In genomic region chr6:30175225-30175917, GRCm38 (mm10) we compare ENCODE assay signal across 8 mouse cellular contexts.
DNase-seq lines count a peak whose midpoint lies in the region; ATAC-seq and TF ChIP-seq lines count a peak whose summit lies in the region.

No protein-coding gene starts in this region.

- no peak overlapping the region for H3K27ac ChIP-seq in lung, embryonic 16.5 days (ENCODE audit: low read length)
- H3K27ac ChIP-seq in intestine, embryonic 14.5 days (ENCODE audit: low read depth) = no peak overlapping the region
- no peak overlapping the region for H3K27ac ChIP-seq in neural tube, embryonic 15.5 days (replicated peaks)
- H3K27ac ChIP-seq in cerebellum, adult 2 months (ENCODE audit: insufficient read depth, low read length) = no peak overlapping the region

- ATAC-seq in lung, embryonic 16.5 days (ENCODE audit: low read depth) = no peak
- 0 out of 2 replicates have a peak, but pooled peaks have one; percentile 8 for ATAC-seq in common myeloid progenitor, adult 5-6 weeks (replicated peaks; ENCODE audit: low read depth, poor library complexity, severe bottlenecking)
- ATAC-seq in intestine, embryonic 14.5 days (replicated peaks; ENCODE audit: low FRiP score, low TSS enrichment, low read depth) = no peak
- ATAC-seq in neural tube, embryonic 15.5 days (ENCODE audit: low FRiP score) = no peak

- WGBS in lung, embryonic 16.5 days = 1% methylated on average over 44 of the region's 45 CpGs
- under 1% methylated on average over 43 of the region's 45 CpGs for WGBS in intestine, embryonic 14.5 days
- WGBS in neural tube, embryonic 15.5 days = under 1% methylated on average over 44 of the region's 45 CpGs
- WGBS in cerebellum, adult 2 months = 5% methylated on average over 45 of the region's 45 CpGs

- H3K4me1 ChIP-seq in lung, embryonic 16.5 days (replicated peaks; ENCODE audit: control insufficient read depth, insufficient read depth, low read length) = peaks cover 29% of the 10 kb centered on the region
- H3K4me1 ChIP-seq in intestine, embryonic 14.5 days (replicated peaks; ENCODE audit: control insufficient read depth, insufficient read depth, low read length) = peaks cover 36% of the 10 kb centered on the region
- peaks cover 48% of the 10 kb centered on the region for H3K4me1 ChIP-seq in neural tube, embryonic 15.5 days
- no peaks in the 10 kb centered on the region for H3K4me1 ChIP-seq in cerebellum, adult 2 months (ENCODE audit: control insufficient read depth, insufficient read depth, low read length)

- H3K4me3 ChIP-seq in lung, embryonic 16.5 days (ENCODE audit: low read length) = peak overlapping the region; percentile 56
- H3K4me3 ChIP-seq in intestine, embryonic 14.5 days (ENCODE audit: low read depth, low read length) = peak overlapping the region; percentile 43
- peak overlapping the region; percentile 22; the same call in 1 of the 2 replicates for H3K4me3 ChIP-seq in neural tube, embryonic 15.5 days (replicated peaks)
- H3K4me3 ChIP-seq in cerebellum, adult 2 months (replicated peaks; ENCODE audit: insufficient read depth, low read depth, low read length) = no peak overlapping the region

- H3K9me3 ChIP-seq in lung, embryonic 16.5 days (ENCODE audit: control insufficient read depth, low read length) = no peaks in the 10 kb centered on the region
- H3K9me3 ChIP-seq in intestine, embryonic 14.5 days (ENCODE audit: control insufficient read depth, low read length) = no peaks in the 10 kb centered on the region
- no peaks in the 10 kb centered on the region for H3K9me3 ChIP-seq in neural tube, embryonic 15.5 days (replicated peaks)

- peaks cover 94% of the 10 kb centered on the region for H3K27me3 ChIP-seq in lung, embryonic 16.5 days (ENCODE audit: control insufficient read depth, insufficient read depth, low read depth, low read length)
- H3K27me3 ChIP-seq in intestine, embryonic 14.5 days (replicated peaks; ENCODE audit: control insufficient read depth, insufficient read depth, low read length) = peaks cover 100% of the 10 kb centered on the region
- peaks cover 94% of the 10 kb centered on the region for H3K27me3 ChIP-seq in neural tube, embryonic 15.5 days (replicated peaks)
- peaks cover 20% of the 10 kb centered on the region; the same call in 1 of the 2 replicates for H3K27me3 ChIP-seq in cerebellum, adult 2 months (ENCODE audit: control insufficient read depth, insufficient read depth, low read length)

- TF ChIP-seq CTCF in cerebellum, adult 2 months (IDR thresholded peaks at IDR 0.05; ENCODE audit: borderline replicate concordance, insufficient read depth, low read depth, low read length) = no peak

- no peak for DNase-seq in lung, postnatal 25 days (ENCODE audit: low spot score)
- peak; percentile 66 for DNase-seq in intestine, embryonic 14.5 days (ENCODE audit: low spot score)
- no peak for DNase-seq in right cerebral cortex, postnatal 10 days (ENCODE audit: low spot score in 2 of 2)
- no peak for DNase-seq in cerebellum, postnatal 4 days (ENCODE audit: low spot score in 2 of 2)
- no peak for DNase-seq in cerebellum, adult 2 months

- H3K9ac ChIP-seq in lung, embryonic 16.5 days (ENCODE audit: low read length) = no peak overlapping the region
- no peak overlapping the region for H3K9ac ChIP-seq in intestine, embryonic 14.5 days (ENCODE audit: low read length)
- no peak overlapping the region for H3K9ac ChIP-seq in neural tube, embryonic 15.5 days (replicated peaks)

- peak overlapping the region; percentile 61 for H3K4me2 ChIP-seq in lung, embryonic 16.5 days (ENCODE audit: low read depth, low read length)
- peak overlapping the region; percentile 45 for H3K4me2 ChIP-seq in intestine, embryonic 14.5 days (ENCODE audit: low read length)
- H3K4me2 ChIP-seq in neural tube, embryonic 15.5 days = peak overlapping the region; percentile 36

- TF ChIP-seq POLR2A in cerebellum, adult 2 months (IDR thresholded peaks at IDR 0.05; ENCODE audit: borderline replicate concordance, insufficient read depth, low read length) = no peak

- no peaks in the 10 kb centered on the region for H3K36me3 ChIP-seq in lung, embryonic 16.5 days (ENCODE audit: control insufficient read depth, insufficient read depth, low read length)
- H3K36me3 ChIP-seq in intestine, embryonic 14.5 days (ENCODE audit: control insufficient read depth, insufficient read depth, low read length) = no peaks in the 10 kb centered on the region
- no peaks in the 10 kb centered on the region for H3K36me3 ChIP-seq in neural tube, embryonic 15.5 days
